Mouse (Mus musculus) left cerebral cortex, adult 2 months (tissue): ENCODE measurements around the gene A530084C06Rik. TPM values are rescaled to one million over a fixed set of nuclear protein-coding genes. Genes with fewer than 3 reads are reported as not detected.

Experiments
- DNase-seq, 2 experiments: peaks; one replicate each; pipeline ENCODE4 v3.0.0; 2021 to 2022; ENCODE audit warnings: low spot score in 2 of 2, mixed read lengths in 1 of 2; ENCODE audit errors: extremely low spot score in 1 of 2
- H3K27ac ChIP-seq: fragments of 200-600 bp; 2 replicates; pipeline ENCODE4 v1.8.1; 2022
- H3K4me3 ChIP-seq: fragments of 200-600 bp; 2 replicates; pipeline ENCODE4 v1.8.1; 2022
- CTCF ChIP-seq: fragments of 200-600 bp; IDR thresholded peaks from 2 replicates; pipeline ENCODE4 v1.8.1; 2022; ENCODE audit warnings: antibody characterized with exemption, mild to moderate bottlenecking, moderate library complexity
- intact Hi-C: fragments of 180-260 bp; cut with DNase I; formaldehyde crosslinking; loops from one replicate; pipeline ENCODE4 v1.15.1; 2025
- total RNA-seq, 2 experiments: library from RNA; stranded (reverse); gene quantifications; 2 replicates each; pipeline ENCODE4 v1.2.3; 2021

Gene A530084C06Rik
- total RNA-seq, 2 experiments from 2014 or later = 0.38 to 0.49 TPM

DNA sequence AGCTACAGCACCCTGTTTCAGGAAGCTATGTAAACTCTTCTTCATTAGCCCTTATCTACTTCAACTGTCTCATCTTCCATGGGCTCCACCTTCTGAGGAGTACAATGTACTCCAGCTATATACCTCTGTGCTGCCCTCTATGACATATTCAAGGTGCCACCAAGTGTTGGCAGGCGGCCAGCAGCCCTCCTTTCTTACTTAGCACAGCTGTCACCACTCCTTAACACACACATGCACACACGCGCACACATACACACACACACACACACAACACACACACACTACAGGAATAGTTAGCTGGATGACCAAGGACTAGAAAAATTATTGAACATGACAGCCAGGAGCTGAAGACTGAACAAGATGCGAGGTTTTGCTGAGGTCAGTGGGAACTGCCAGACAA, 34.2 kb downstream of the A530084C06Rik start:
- intact Hi-C loops = no loop called here
- no peak for TF ChIP-seq CTCF
- Histone ChIP-seq H3K27ac (no peak overlapping the region), H3K4me3 (no peak overlapping the region)
- no peak for DNase-seq

- TF ChIP-seq CTCF = no peak
Observed at GRCm38 (mm10) chr13:31518971-31519370, 40.2 kb downstream of the A530084C06Rik start.

GRCm38 (mm10) chr13:31518411-31518886, 40.7 kb downstream of the A530084C06Rik start:
- TF ChIP-seq CTCF = no peak
- Histone ChIP-seq H3K27ac (no peak overlapping the region), H3K4me3 (no peak overlapping the region)
- intact Hi-C loops = no loop called here
- no peak for DNase-seq

More at GRCm38 (mm10) chr13:31518971-31519370, 40.2 kb downstream of the A530084C06Rik start:
- intact Hi-C loops = no loop called here
- H3K27ac ChIP-seq = no peak overlapping the region
- no peak for DNase-seq
- H3K4me3 ChIP-seq = no peak overlapping the region

DNA sequence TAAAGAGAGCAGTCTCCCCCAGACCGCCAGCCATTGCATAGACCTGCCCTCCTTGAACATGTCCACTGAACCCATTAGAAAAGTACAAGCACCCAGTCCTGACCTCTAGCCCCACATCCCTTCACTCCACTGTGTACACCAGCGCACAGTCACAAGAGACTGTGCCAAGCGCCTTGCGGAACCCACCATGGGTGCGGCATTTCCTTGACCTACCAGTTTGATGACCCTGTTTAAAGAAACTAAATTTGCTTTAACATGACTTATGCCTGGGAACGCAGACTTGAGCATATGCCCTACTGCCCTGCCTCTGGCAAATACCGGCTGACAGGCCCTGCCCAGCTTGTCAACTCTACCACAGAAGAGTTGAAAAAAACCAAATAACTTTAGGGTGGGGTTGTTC, 43.9 kb downstream of the A530084C06Rik start:
- Histone ChIP-seq H3K4me3 (no peak overlapping the region), H3K27ac (no peak overlapping the region)
- no peak for DNase-seq
- no peak for TF ChIP-seq CTCF
- intact Hi-C loops = no loop called here

- intact Hi-C loops = no loop called here
- no peak overlapping the region for H3K27ac ChIP-seq
- no peak for TF ChIP-seq CTCF
Observed at GRCm38 (mm10) chr13:31506494-31507167, 52.5 kb downstream of the A530084C06Rik start.

More at GRCm38 (mm10) chr13:31506494-31507167, 52.5 kb downstream of the A530084C06Rik start:
- H3K4me3 ChIP-seq = no peak overlapping the region
- DNase-seq = no peak

Other genes with a start within 250 kb of the A530084C06Rik start
- gene Foxq1, start 3.2 kb downstream of the A530084C06Rik start, total RNA-seq = 1 to 10 TPM; 2.1 to 2.2 TPM
- gene Foxf2, start 66.5 kb upstream of the A530084C06Rik start, total RNA-seq = 1 to 10 TPM; 4.6 to 4.9 TPM
- gene Foxc1, start 247.3 kb upstream of the A530084C06Rik start, total RNA-seq = 1 to 10 TPM; 4.8 to 6.1 TPM